Mouse (Mus musculus) ovary, postnatal 36 days (tissue): ENCODE data around the gene Zfp775.
A peak's percentile ranks its signal among the peaks of the same experiment; 100 is the strongest.

ENCODE experiments used
- DNase-seq: peaks from one replicate; pipeline ENCODE4 v3.0.0; 2022; ENCODE audit warnings: low spot score, mixed read lengths

The Zfp775 gene

DNA sequence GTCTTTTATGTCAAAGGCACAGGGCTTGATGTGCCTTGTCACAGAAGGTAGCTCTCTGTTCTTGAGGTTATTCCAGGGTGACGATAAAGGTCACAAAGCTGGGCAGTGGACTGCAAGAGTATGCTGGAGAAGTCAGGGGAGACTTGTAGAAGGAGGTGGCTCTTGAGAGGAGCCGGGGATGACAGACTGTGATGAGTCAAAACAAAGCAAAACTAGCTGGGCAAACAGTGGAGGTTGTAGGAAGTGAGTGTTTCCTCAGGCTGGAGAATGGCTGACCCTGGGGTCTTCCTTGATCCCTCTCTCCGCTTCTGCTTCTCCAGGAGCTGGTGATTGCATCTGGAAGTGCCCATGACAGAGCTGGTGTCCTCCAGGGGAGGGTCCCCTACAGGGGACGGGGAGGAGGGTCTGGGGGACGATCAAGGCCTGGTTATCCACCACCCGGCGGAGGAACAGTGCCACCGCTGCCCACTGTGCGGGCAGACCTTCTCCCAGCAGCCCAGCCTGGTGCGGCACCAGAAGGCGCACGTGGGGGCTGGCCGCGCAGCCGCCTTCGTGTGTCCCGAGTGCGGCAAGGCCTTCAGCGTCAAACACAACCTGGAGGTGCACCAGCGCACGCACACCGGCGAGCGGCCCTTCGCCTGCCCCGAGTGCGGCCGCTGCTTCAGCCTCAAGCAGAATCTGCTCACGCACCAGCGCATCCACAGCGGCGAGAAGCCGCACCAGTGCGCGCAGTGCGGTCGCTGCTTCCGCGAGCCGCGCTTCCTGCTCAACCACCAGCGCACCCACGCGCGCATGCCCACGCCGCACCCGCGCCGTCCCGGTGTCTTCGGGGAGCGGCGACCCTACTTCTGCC lies 27.2 kb downstream of the Zfp775 start:
- DNase-seq = peak; percentile 27

DNA sequence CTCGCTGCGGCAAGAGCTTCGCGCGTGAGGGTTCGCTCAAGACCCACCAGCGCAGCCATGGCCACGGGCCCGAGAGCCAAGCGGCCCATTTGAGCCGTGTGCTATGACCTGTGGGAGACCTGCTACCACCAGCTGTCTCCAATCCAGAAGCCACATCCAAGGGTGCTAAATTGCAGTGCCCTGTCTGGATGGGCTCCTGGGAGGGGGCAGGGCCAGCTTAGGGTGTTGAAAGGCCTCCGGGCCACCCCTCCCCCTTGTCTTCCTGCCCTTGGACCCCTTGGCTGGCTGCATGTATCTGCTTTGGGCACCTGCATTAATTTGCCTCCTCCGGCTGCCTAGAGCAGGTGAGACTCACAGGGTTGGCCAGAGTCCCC lies 27.8 kb downstream of the Zfp775 start:
- no peak for DNase-seq

DNA sequence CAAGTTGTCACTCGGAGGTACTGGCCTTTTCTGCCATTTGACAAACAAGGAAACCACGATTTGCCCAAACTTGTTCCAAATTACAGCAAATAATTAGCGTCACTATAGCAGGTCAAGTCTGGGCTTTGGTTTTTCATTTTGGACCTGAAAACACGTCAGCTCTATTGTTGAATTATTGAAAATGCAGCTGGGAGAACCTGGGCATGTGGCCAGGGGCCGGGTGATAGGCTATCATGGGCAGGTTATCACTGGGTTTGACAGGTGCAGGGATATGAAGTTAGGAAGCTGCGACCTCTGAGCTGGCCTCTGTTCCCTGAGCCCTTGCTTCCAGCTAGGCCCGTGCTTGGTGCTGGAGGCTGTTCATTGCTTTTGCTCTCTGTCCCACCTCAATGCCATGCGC lies 29.0 kb downstream of the Zfp775 start:
- peak; percentile 6 for DNase-seq

DNA sequence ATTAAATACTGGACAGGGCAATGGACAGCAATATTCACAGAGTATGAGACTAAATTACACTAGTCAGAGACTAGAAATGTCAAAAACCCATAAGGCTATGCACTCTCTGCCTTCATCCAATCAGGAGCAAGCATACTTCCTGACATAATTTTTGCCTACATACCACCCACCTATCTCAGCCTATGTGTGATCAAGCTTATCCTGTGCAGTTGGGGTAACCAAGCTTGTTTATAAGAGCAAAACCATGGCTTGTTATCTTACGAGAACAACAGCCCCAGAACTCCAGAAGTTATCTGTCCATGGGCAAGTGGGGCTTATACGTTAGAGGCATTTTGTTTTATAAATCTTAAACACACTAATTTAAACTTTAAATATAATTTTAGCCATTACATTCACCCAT lies 33.2 kb downstream of the Zfp775 start:
- no peak for DNase-seq

DNA sequence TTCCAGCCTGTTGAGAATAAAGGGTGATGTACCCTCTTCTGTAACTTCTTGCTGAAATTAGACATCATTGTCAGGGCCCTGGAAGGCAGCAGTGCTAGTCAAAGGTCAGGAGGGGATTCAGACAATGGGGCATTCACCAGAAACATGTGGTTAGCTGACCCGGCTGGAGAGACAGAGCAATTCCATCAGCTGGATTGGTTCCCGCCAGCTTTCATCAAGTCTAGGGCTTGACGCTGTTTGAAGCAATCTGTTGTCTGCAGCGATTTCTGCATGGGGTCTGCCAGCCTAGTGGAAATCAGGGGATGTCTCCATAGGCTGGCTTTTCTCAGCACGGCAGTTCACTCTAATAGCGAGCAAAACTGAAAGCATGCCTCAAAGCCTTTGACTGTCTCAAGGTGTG lies 34.7 kb downstream of the Zfp775 start:
- DNase-seq = no peak

DNA sequence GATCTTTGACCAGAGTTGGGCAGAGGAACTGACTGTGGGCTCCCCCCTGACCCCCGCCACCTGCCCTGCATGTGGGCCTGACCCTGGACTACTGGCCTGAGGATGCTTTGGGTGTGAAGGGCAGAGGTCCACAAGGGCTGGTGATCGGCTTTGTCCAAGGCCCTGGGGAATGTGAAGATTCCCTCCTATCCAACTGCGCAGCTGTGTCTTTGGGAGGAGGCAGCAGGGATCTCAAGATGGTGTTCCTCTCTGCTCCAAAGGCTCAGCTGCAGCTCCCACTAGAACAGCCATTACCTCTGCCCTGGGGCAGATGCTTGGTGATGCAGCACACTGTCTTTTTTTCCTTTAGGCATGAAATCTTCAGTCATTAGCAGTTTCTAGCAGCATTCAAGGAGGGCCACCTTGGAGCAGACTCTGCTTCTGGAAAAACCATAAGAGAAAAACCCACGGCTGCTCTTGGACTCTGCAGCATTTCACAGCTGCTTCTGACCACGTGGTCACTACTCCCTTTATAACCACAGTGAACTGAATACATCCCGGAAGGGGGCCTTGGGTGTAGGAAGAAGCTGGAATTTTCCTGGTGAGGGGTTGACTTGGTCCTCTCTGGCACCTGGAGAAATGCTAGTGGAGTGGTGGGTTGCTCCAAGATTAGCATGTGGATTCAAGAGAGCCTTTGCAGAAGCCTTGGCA lies 36.1 kb downstream of the Zfp775 start:
- no peak for DNase-seq

DNA sequence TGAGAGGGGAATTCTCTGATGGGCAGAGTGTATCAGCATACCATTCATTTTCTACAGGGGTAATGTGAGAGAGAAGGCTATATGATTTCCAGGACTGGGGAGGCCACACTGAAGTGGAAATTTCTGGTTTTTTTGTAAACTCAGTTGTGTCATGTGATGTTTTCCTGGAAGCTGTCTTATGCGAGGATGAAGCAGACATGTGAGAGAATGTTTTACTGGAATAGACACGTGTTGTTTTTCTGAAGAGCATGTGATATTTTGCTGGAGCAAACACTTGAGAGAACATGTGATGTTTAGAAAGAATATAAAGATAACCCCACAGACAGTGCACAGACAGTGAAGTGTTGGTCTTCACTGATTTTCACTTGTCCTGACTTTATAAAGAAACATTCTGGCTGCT lies 36.7 kb downstream of the Zfp775 start:
- DNase-seq = no peak

DNA sequence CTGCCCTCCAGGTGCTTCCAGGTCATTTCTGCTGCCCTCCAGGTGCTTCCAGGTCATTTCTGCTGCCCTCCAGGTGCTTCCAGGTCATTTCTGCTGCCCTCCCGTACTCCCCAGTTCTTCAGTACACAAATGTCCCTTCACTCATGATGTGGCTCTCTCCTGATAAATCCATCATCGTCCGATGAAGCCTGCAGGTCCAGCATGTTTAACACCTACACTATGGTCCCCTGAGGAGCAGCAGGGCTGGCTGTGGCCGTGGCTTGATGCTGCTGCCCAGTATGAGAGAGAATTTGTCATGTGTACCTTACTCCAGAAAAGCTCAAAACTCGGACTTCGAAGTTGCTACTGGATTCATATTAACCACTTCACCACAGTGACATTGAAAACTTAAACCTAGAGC lies 39.5 kb downstream of the Zfp775 start:
- DNase-seq = no peak

DNA sequence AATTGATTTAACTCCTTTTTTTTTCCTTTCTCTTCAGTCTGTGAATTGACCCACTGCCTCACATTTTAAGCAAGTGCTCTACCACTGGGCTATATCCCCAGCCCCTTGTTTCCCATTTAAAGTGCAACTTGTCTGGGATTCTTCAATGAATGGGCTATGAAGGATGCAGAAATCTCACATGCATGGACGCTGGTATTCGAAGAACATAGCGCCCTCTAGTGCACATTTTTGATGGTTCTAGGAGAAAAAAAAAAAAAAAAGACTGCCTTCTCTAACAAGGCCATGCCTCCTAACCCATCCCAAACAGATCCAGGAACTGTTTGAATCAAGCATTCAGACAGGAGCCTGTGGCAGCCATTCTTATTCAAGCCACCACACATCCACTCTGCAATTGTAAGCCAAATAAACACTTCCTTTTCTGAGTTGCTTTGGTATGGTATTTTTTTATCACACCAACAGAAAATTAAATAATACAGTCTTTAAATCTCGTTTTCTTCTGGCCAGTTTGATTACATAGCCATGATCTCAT lies 41.0 kb downstream of the Zfp775 start:
- no peak for DNase-seq

DNA sequence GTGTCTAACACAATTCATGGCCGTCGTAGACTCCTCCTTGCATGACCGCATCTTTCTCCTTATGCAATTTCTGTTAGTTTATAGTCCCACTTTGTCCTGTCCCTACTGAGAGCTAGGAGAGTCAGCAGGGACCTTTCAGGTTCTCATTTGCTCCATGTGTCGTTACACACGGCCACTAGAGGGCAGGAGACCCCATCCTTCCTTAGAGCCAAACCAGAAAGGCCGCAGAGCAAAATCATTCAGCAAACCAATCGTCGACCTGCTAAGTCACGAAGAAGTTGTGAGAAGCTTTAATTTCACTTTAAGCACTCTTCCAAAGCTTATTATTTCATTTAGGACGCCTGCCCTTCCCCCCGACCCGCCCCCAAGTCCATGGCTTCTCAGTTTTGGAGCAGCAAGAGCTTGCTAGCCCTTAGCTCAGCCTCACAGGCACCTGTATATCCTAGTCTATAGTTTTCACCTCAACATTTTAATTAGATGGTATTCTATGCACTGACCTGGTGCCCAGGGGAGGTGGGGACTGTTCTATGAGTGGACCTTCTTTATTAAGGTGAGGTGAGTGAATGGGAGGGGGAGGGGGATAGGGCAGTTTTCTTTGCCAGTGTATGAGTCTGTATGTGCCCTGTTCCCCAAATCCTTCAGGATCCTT lies 43.9 kb downstream of the Zfp775 start:
- DNase-seq = peak; percentile 61

DNA sequence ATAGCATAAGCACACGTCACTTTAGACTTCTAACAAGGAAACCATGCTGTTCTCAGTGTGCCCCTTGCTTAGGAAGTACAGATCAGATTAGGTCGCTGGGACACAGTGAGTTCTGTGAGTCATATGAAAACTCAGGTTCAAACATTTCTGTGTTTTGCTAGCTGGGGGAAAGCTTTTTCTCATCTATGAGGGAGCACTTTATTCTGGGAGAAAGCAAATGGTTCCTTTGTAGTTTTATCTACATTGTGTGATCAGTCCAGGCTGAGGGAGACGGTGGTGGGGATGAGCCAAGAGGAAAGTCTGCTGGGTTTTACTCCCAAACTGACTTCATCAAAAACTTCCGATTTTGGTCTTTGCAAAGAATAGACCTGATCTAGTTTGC lies 44.4 kb downstream of the Zfp775 start:
- DNase-seq = no peak

DNA sequence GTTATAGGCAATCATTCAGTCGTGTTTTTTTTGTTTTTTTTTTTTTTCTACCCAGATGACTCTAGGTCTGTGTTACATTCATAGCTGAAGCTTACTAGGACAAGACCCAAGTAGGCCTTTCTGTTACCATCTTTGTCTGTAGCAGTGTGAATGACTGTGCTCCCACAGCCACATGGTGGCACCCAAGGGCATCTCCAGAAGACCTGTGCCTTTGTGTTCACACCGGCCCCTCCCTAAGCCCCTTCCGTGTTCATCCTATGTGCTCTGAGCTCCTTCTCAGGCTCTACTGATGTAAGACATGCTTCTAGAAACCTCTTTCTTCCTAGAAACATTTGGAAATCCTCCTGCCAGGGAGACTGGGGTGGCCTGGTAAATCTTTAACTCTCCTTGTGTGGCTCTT lies 45.1 kb downstream of the Zfp775 start, which contains the start of gene Gimap8:
Gimap8 (plus strand) TSS at position 240 of the 400 bp plus-strand sequence.
- peak; percentile 33 for DNase-seq

DNA sequence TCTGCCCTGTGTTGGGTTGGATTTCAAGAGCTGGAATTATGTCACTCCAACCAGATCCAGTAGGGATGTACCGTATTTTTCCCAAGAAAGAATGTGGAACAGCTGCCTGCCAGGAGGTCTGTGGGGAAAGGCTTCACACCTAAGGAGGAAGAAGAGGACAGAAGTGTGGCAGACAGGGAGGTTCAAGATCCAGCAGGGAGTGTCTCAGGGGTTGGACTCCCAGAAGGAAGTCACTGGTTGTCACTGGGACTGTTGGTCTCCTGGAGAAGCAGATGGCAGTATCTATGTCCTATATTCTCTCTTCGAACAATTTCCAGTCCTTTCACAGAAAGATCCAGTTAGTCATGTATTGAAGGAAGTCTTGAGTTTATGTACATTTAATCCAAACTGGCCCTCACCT lies 45.7 kb downstream of the Zfp775 start:
- DNase-seq = no peak

DNA sequence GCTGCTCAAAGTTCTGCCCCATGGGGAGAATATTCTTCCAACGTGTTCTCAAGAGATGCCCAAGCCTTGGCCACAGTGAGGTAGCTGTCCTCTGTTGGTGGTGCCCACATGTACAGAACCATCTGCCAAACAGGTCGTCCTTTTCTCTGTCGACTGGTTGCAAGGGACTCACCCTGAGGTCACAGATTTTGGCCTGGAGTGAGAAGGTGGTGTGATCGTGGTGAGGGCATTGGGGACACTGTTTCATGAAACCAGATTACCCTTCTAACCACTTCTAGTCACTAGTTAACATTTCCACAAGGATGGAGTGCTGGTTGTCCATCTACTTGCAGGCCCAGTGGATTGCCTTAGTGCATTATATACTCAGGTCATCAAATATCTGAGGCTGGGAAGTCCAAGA lies 46.9 kb downstream of the Zfp775 start:
- no peak for DNase-seq

DNA sequence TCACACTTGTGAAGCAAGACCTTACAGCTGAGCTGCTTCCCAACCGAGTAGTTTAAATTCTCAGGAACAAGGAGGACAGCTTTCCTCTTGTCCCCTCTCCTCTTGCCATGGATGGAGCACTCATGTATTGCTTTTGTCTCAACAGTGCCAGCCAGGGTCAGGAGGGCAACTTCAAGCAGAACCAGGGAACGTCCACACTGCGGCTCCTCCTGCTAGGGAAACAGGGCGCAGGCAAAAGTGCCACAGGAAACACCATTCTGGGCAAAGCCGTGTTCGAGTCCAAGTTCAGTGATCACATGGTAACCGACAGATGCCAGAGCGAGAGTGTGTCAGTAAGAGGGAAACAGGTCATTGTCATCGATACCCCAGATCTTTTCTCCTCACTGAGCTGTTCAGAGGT lies 48.2 kb downstream of the Zfp775 start:
- DNase-seq = no peak

DNA sequence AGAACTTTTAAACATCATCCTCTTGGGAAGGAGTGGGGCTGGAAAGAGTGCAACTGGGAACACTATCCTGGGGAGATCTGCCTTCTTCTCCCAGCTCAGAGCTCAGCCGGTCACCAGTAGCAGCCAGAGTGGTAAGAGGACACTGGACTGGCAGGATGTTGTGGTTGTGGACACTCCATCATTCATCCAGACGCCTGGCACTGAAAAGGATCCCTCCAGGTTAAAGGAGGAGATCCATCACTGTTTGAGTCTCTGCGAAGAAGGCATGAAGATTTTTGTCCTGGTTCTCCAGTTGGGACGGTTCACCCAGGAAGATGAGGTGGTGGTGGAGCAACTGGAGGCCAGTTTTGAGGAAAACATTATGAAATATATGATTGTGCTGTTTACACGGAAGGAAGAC lies 56.9 kb downstream of the Zfp775 start:
- no peak for DNase-seq

DNA sequence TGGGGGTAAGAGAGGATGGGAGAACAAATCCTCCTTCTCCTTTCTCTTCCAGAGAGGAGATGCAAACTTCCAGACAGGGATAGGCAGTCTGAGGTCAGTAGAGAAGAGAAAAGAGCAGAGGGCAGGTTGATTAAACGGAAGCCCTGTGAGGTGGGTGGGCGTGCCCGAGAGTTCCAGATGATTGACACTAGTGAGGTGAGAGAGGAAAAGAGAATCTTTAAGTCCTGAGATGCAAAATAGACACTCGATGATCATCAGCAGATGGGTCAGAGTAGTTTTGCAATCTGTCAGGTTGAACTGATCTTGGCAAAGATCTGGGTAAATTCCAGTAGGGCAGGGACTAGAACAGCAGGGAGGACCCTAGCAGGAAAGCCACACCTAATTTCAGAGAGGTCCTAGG lies 62.9 kb downstream of the Zfp775 start:
- DNase-seq = no peak

DNA sequence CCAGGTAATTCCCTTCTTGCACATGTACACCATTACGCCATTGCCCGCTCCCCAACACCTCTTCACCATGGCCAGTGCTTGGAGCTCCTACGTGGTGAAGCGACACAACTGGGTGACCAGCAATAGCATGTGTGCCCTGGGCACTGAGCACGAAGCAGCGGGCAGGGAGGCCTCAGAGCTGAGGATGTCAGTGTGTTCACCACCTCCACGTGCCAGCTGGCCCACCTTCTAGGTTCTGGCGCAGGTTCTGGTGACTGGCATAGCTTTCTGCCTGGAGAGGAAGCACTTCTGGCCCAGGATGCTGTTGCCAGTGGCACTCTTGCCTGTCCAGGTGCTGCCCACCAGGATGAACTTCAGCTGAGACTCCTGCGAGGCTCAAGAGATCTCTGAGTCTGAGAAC lies 63.6 kb downstream of the Zfp775 start:
- no peak for DNase-seq

DNA sequence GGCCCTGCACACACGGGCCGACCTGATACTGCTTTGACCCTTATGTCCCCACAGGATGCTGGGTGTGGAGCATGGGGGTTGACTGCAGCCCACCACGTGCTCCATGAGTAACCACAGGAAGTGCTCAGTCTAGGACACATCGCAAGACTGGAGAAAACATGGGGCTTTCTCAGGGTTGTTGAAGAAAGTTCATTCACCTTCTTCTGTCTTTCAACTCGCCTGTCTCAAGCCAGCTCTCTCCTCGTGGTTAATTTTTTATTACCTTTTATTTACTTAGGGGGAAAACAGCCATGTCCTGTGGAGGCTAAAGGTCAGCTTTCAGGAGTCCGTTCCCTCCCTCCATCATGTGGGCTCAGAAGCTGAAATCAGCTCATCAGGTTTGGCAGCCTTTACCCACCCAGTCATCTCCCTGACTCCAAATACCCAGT lies 64.3 kb downstream of the Zfp775 start:
- no peak for DNase-seq

DNA sequence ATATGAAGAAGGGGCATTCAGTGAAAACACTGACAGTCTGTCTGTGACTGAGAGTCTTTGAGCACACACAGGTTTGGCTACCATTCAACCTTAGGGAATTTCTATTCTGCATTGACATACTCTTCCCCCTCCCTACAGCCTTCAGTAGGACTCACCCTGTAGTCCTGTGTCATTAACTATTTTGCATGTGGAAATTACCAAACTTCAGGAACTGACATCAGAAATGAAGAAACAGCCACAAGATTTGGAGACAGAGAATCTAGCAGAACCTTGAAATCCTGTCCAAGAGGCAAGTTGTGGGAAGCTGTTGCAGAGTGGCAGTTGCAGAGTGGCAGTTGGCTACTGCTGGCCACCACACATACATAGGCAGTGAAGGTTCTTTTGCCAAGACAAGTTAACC lies 66.2 kb downstream of the Zfp775 start:
- DNase-seq = no peak

DNA sequence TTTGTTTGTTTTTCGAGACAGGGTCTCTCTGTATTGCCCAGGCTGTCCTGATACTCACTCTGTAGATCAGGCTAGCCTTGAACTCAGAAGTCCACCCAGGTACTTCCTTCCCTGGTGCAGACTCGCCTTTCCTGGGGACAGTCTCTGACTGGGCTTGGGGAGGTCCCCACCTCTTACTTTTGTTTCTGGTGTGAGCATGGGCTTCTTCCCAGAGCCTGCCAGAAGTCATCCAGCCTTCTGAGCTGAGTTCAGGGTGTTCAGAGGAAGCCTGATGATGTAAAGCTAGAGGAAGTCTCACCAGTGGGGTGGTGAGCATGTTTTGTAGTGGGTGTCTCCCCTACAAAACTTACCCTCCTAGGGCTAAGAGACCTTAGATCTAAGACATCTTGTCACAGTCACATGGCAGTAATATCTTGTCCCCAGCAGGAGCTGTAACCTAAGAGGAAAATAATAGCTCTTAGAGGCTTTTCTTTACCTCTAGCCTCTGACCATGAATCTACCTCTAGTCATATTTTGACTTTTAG lies 67.6 kb downstream of the Zfp775 start:
- DNase-seq = no peak
